Mouse (Mus musculus): ENCODE data around the gene Syne2. TPM values are rescaled to one million over a fixed set of nuclear protein-coding genes. Genes with fewer than 3 reads are reported as not detected.

Syne2 gene
- polyA plus RNA-seq, 1 experiment from 2014 or later: 45.9 TPM

GRCm38 (mm10) chr12:76049343-76049742 is 231.4 kb downstream of the Syne2 start:
- 62% methylated on average over 5 of the region's 5 CpGs for WGBS
- no peaks in the 10 kb centered on the region for H3K4me1 ChIP-seq (ENCODE audit: control insufficient read depth, insufficient read depth, low read length)
- no peaks in the 10 kb centered on the region for H3K9me3 ChIP-seq (ENCODE audit: control insufficient read depth, low read length)
- H3K4me2 ChIP-seq (ENCODE audit: low read depth, low read length): no peak overlapping the region
- no peaks in the 10 kb centered on the region for H3K27me3 ChIP-seq (ENCODE audit: control insufficient read depth, insufficient read depth, low read length)
- no peak overlapping the region for H3K27ac ChIP-seq (ENCODE audit: low read depth, low read length)
- H3K9ac ChIP-seq (replicated peaks; ENCODE audit: low read depth, low read length): no peak overlapping the region
- ATAC-seq (ENCODE audit: low read depth): no peak
- H3K36me3 ChIP-seq (ENCODE audit: control insufficient read depth, insufficient read depth, low read length): peaks cover 5% of the 10 kb centered on the region; the same call in 1 of the 2 replicates
- no peak overlapping the region for H3K4me3 ChIP-seq (ENCODE audit: low read depth, low read length)

GRCm38 (mm10) chr12:76051879-76052278 is 233.9 kb downstream of the Syne2 start:
- no peak for ATAC-seq (ENCODE audit: low read depth)
- Histone ChIP-seq H3K9ac (replicated peaks; ENCODE audit: low read depth, low read length) (no peak overlapping the region), H3K4me2 (ENCODE audit: low read depth, low read length) (no peak overlapping the region), H3K36me3 (ENCODE audit: control insufficient read depth, insufficient read depth, low read length) (peaks cover under 1% of the 10 kb centered on the region), H3K4me1 (ENCODE audit: control insufficient read depth, insufficient read depth, low read length) (no peaks in the 10 kb centered on the region), H3K27ac (ENCODE audit: low read depth, low read length) (no peak overlapping the region), H3K27me3 (ENCODE audit: control insufficient read depth, insufficient read depth, low read length) (no peaks in the 10 kb centered on the region), H3K4me3 (ENCODE audit: low read depth, low read length) (no peak overlapping the region), H3K9me3 (ENCODE audit: control insufficient read depth, low read length) (no peaks in the 10 kb centered on the region)
- 93% methylated on average over 9 of the region's 9 CpGs for WGBS

GRCm38 (mm10) chr12:76054653-76055052 is 236.7 kb downstream of the Syne2 start:
- Histone ChIP-seq H3K4me2 (ENCODE audit: low read depth, low read length) (no peak overlapping the region), H3K9me3 (ENCODE audit: control insufficient read depth, low read length) (no peaks in the 10 kb centered on the region), H3K4me1 (ENCODE audit: control insufficient read depth, insufficient read depth, low read length) (no peaks in the 10 kb centered on the region), H3K27me3 (ENCODE audit: control insufficient read depth, insufficient read depth, low read length) (no peaks in the 10 kb centered on the region), H3K36me3 (ENCODE audit: control insufficient read depth, insufficient read depth, low read length) (peaks cover 6% of the 10 kb centered on the region), H3K27ac (ENCODE audit: low read depth, low read length) (no peak overlapping the region), H3K9ac (replicated peaks; ENCODE audit: low read depth, low read length) (no peak overlapping the region), H3K4me3 (ENCODE audit: low read depth, low read length) (no peak overlapping the region)
- WGBS: 94% methylated on average over 9 of the region's 9 CpGs
- ATAC-seq (ENCODE audit: low read depth): no peak

- no peak overlapping the region for H3K4me3 ChIP-seq (ENCODE audit: low read depth, low read length)
- H3K4me2 ChIP-seq (ENCODE audit: low read depth, low read length): no peak overlapping the region
- no peaks in the 10 kb centered on the region for H3K9me3 ChIP-seq (ENCODE audit: control insufficient read depth, low read length)
- H3K27ac ChIP-seq (ENCODE audit: low read depth, low read length): no peak overlapping the region
- no peak overlapping the region for H3K9ac ChIP-seq (replicated peaks; ENCODE audit: low read depth, low read length)
- no peaks in the 10 kb centered on the region for H3K27me3 ChIP-seq (ENCODE audit: control insufficient read depth, insufficient read depth, low read length)
- 93% methylated on average over 4 of the region's 4 CpGs for WGBS
- H3K4me1 ChIP-seq (ENCODE audit: control insufficient read depth, insufficient read depth, low read length): no peaks in the 10 kb centered on the region
- no peak for ATAC-seq (ENCODE audit: low read depth)
- peaks cover 12% of the 10 kb centered on the region; the same call in 1 of the 2 replicates for H3K36me3 ChIP-seq (ENCODE audit: control insufficient read depth, insufficient read depth, low read length)
Measured at GRCm38 (mm10) chr12:76063001-76063400, 245.1 kb downstream of the Syne2 start.

GRCm38 (mm10) chr12:76070386-76070785 is 252.5 kb downstream of the Syne2 start:
- Histone ChIP-seq H3K4me1 (ENCODE audit: control insufficient read depth, insufficient read depth, low read length) (no peaks in the 10 kb centered on the region; the same call in 1 of the 2 replicates), H3K9ac (replicated peaks; ENCODE audit: low read depth, low read length) (no peak overlapping the region), H3K4me3 (ENCODE audit: low read depth, low read length) (no peak overlapping the region), H3K27me3 (ENCODE audit: control insufficient read depth, insufficient read depth, low read length) (no peaks in the 10 kb centered on the region), H3K36me3 (ENCODE audit: control insufficient read depth, insufficient read depth, low read length) (peaks cover 7% of the 10 kb centered on the region; the same call in 1 of the 2 replicates), H3K9me3 (ENCODE audit: control insufficient read depth, low read length) (no peaks in the 10 kb centered on the region), H3K27ac (ENCODE audit: low read depth, low read length) (no peak overlapping the region), H3K4me2 (ENCODE audit: low read depth, low read length) (no peak overlapping the region)
- ATAC-seq (ENCODE audit: low read depth): no peak
- WGBS: 92% methylated on average over 5 of the region's 5 CpGs

GRCm38 (mm10) chr12:76071935-76072849 is 254.3 kb downstream of the Syne2 start:
- Histone ChIP-seq H3K9me3 (ENCODE audit: control insufficient read depth, low read length) (no peaks in the 10 kb centered on the region), H3K27me3 (ENCODE audit: control insufficient read depth, insufficient read depth, low read length) (no peaks in the 10 kb centered on the region), H3K27ac (ENCODE audit: low read depth, low read length) (no peak overlapping the region), H3K4me1 (ENCODE audit: control insufficient read depth, insufficient read depth, low read length) (no peaks in the 10 kb centered on the region; the same call in 1 of the 2 replicates), H3K4me3 (ENCODE audit: low read depth, low read length) (no peak overlapping the region), H3K4me2 (ENCODE audit: low read depth, low read length) (no peak overlapping the region), H3K36me3 (ENCODE audit: control insufficient read depth, insufficient read depth, low read length) (peaks cover under 1% of the 10 kb centered on the region; the same call in 1 of the 2 replicates), H3K9ac (replicated peaks; ENCODE audit: low read depth, low read length) (no peak overlapping the region)
- WGBS: 17% methylated on average over 19 of the region's 19 CpGs
- ATAC-seq (ENCODE audit: low read depth): no peak

GRCm38 (mm10) chr12:76073066-76073826 is 255.3 kb downstream of the Syne2 start:
- WGBS: 7% methylated on average over 13 of the region's 13 CpGs
- H3K4me2 ChIP-seq (ENCODE audit: low read depth, low read length): no peak overlapping the region
- no peak overlapping the region for H3K27ac ChIP-seq (ENCODE audit: low read depth, low read length)
- no peaks in the 10 kb centered on the region for H3K9me3 ChIP-seq (ENCODE audit: control insufficient read depth, low read length)
- no peak overlapping the region for H3K9ac ChIP-seq (replicated peaks; ENCODE audit: low read depth, low read length)
- H3K27me3 ChIP-seq (ENCODE audit: control insufficient read depth, insufficient read depth, low read length): no peaks in the 10 kb centered on the region
- H3K4me3 ChIP-seq (ENCODE audit: low read depth, low read length): no peak overlapping the region
- H3K4me1 ChIP-seq (ENCODE audit: control insufficient read depth, insufficient read depth, low read length): no peaks in the 10 kb centered on the region; the same call in 1 of the 2 replicates
- ATAC-seq (ENCODE audit: low read depth): no peak
- H3K36me3 ChIP-seq (ENCODE audit: control insufficient read depth, insufficient read depth, low read length): no peaks in the 10 kb centered on the region

- 20% methylated on average over 7 of the region's 7 CpGs for WGBS
- H3K9ac ChIP-seq (replicated peaks; ENCODE audit: low read depth, low read length): no peak overlapping the region
- H3K9me3 ChIP-seq (ENCODE audit: control insufficient read depth, low read length): no peaks in the 10 kb centered on the region
- H3K27ac ChIP-seq (ENCODE audit: low read depth, low read length): no peak overlapping the region
- H3K4me1 ChIP-seq (ENCODE audit: control insufficient read depth, insufficient read depth, low read length): no peaks in the 10 kb centered on the region; the same call in 1 of the 2 replicates
- H3K36me3 ChIP-seq (ENCODE audit: control insufficient read depth, insufficient read depth, low read length): no peaks in the 10 kb centered on the region
- H3K4me2 ChIP-seq (ENCODE audit: low read depth, low read length): no peak overlapping the region
- H3K4me3 ChIP-seq (ENCODE audit: low read depth, low read length): no peak overlapping the region
- no peaks in the 10 kb centered on the region for H3K27me3 ChIP-seq (ENCODE audit: control insufficient read depth, insufficient read depth, low read length)
- no peak for ATAC-seq (ENCODE audit: low read depth)
Measured at GRCm38 (mm10) chr12:76073981-76074380, 256.0 kb downstream of the Syne2 start.
